Mouse (Mus musculus) intestine, embryonic 15.5 days (tissue): ENCODE results near the gene Olfr577. TPM values are rescaled to one million over a fixed set of nuclear protein-coding genes. Genes with fewer than 3 reads are reported as not detected.

Experiments used
- polyA plus RNA-seq: library from polyadenylated mRNA; unstranded; fragments of >200 nt; fragmentation: Nextera tagmentation; extraction: Ambion mirVana; gene quantifications from 2 replicates; pipeline ENCODE4 v1.2.1, GENCODE M21; 2015

Olfr577 gene
- polyA plus RNA-seq, 1 experiment from 2014 or later, result not detected

Other genes with a start within 250 kb of the Olfr577 start
- not detected in 2 replicates for gene Olfr559, start 248.5 kb downstream of the Olfr577 start, polyA plus RNA-seq
- gene Olfr560, start 216.6 kb downstream of the Olfr577 start, polyA plus RNA-seq, result not detected in 2 replicates
- 0.40 and 0.55 TPM in 2 replicates for gene Olfr78, start 216.5 kb downstream of the Olfr577 start, polyA plus RNA-seq
- gene Olfr561, start 204.7 kb downstream of the Olfr577 start, polyA plus RNA-seq, result not detected in 2 replicates
- gene Olfr564, start 172.5 kb downstream of the Olfr577 start, polyA plus RNA-seq, result not detected in 2 replicates
- gene Olfr566, start 117.2 kb downstream of the Olfr577 start, polyA plus RNA-seq, result not detected in 2 replicates
- not detected in 2 replicates for gene Olfr568, start 98.8 kb downstream of the Olfr577 start, polyA plus RNA-seq
- gene Olfr569, start 85.1 kb downstream of the Olfr577 start, polyA plus RNA-seq, result not detected in 2 replicates
- not detected in 2 replicates for gene Olfr570, start 81.4 kb downstream of the Olfr577 start, polyA plus RNA-seq
- not detected in 2 replicates for gene Olfr571, start 58.4 kb downstream of the Olfr577 start, polyA plus RNA-seq
- not detected in 2 replicates for gene Olfr572, start 51.5 kb downstream of the Olfr577 start, polyA plus RNA-seq
- not detected in 2 replicates for gene Olfr573-ps1, start 33.4 kb downstream of the Olfr577 start, polyA plus RNA-seq
- not detected in 2 replicates for gene Olfr574, start 27.5 kb downstream of the Olfr577 start, polyA plus RNA-seq
- not detected in 2 replicates for gene Olfr575, start 17.2 kb downstream of the Olfr577 start, polyA plus RNA-seq
- not detected in 2 replicates for gene Olfr576, start 13.3 kb downstream of the Olfr577 start, polyA plus RNA-seq
- gene Olfr578, start 13.4 kb upstream of the Olfr577 start, polyA plus RNA-seq, result not detected in 2 replicates
- not detected in 2 replicates for gene Olfr582, start 62.1 kb upstream of the Olfr577 start, polyA plus RNA-seq
- not detected in 2 replicates for gene Olfr583, start 75.4 kb upstream of the Olfr577 start, polyA plus RNA-seq
- gene Olfr584, start 105.9 kb upstream of the Olfr577 start, polyA plus RNA-seq, result not detected in 2 replicates
- not detected in 2 replicates for gene Olfr585, start 121.8 kb upstream of the Olfr577 start, polyA plus RNA-seq
- not detected in 2 replicates for gene Olfr586, start 149.7 kb upstream of the Olfr577 start, polyA plus RNA-seq
- gene Olfr588-ps1, start 164.9 kb upstream of the Olfr577 start, polyA plus RNA-seq, result not detected in 2 replicates
- not detected in 2 replicates for gene Olfr589, start 180.4 kb upstream of the Olfr577 start, polyA plus RNA-seq
- not detected in 2 replicates for gene Olfr591, start 202.4 kb upstream of the Olfr577 start, polyA plus RNA-seq
- gene Olfr592, start 208.9 kb upstream of the Olfr577 start, polyA plus RNA-seq, result not detected in 2 replicates
- gene Olfr593, start 235.9 kb upstream of the Olfr577 start, polyA plus RNA-seq, result not detected in 2 replicates
- not detected in 2 replicates for gene Olfr594, start 241.1 kb upstream of the Olfr577 start, polyA plus RNA-seq